Mouse (Mus musculus) urinary bladder, postnatal 36 days (tissue): ENCODE results near the gene Hbq1a.
A peak's percentile ranks its signal among the peaks of the same experiment; 100 is the strongest.
"Not testable (repeated sequence)": the region's sequence is repeated elsewhere in the genome, so short reads cannot be mapped to it uniquely, and the experiment has no call there.

Experiments
- DNase-seq, 2 experiments: peaks; one replicate each; pipeline ENCODE4 v3.0.0; 2022; ENCODE audit warnings: low spot score in 2 of 2, mixed read lengths in 1 of 2

Gene Hbq1a

DNA sequence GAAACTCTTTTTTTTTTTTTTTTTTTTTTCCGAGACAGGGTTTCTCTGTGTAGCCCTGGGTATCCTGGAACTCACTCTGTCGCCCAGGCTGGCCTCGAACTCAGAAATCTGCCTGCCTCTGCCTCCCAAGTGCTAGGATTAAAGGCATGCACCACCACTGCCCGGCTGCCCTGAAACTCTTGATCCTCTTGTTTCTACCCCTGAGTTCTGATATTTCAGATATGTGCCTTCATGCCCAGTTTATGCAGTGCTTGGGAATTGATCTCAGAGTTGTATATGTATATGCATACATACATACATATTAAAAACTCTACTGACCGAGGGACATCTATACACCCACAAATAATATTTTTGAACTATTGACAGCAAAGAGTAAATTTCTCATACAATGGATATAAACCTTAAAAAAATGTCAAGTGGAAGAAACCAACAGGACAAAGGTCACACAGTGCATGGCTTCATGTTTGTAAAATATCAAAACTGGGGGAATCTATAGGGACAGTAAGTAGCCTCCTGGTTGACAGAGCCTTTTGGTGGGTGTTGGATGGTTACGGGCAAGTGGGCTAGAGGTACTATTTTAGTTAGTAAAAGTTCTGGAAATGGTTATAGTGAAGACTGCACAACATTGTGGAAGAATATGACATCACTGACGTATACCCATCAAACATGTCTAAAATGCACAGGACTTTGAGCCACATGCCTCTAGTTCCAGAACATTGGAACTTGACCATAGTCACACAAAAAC is 14.7 kb upstream of the Hbq1a start:
- DNase-seq = no peak

DNA sequence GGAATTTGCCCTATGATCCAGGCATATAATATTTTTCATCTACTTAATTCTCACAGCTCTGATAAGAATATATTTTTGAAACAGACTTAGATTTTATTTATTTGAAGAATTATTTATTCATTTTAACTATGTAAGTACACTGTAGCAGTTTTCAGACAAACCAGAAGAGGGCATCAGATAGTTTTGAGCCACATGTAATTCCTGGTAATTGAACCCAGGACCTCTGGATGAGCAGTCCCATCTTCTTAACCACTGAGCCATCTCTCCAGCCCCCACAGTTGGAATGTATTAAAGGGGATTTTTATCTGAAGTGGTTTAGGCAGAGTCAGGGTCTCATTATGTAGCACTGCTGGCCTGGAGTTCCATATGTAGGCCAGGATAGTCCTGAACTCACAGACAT is 14.0 kb upstream of the Hbq1a start:
- DNase-seq = not testable (repeated sequence)

- DNase-seq = peak; percentile 63 to 73
Observed at GRCm38 (mm10) chr11:32286695-32287492, 13.0 kb upstream of the Hbq1a start, which contains the start of gene Hbq1b. Hbq1b (plus strand) TSS chr11:32286965.

DNA sequence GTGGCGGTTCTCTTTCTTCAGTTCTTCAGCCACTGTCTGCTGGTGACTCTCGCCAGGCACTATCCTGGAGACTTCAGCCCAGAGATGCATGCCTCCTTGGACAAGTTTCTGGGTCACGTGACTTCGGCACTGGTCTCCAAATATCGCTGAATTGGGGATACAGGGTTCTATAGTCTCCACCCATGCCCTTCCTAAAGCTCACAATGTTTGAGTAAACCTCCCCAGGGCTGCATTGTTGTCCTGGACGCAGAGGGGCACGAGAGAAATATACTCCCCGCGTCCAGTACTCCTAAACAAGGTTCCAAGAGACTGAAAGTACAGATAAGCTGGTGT is 12.4 kb upstream of the Hbq1a start:
- DNase-seq = no peak

- not testable (repeated sequence) for DNase-seq
Observed at GRCm38 (mm10) chr11:32292819-32293218, 7.0 kb upstream of the Hbq1a start.

DNA sequence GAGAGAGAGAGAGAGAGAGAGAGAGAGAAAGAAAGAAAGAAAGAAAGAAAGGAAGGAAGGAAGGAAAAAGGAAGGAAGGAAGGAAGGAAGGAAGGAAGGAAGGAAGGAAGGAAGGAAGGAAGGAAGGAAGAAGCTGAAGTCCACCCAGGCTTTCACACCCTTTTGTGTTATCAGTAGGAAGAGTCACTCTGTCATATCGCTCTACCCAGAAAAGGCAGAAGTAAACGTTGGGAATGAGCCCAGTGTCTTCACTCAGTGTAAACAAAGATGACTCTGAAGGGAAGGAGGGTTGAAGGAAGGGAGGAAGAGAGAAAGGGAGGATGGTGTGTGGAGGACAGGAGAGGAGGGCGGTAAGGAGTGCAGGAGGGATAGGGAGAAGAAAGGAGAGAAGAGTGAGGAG is 6.4 kb upstream of the Hbq1a start:
- DNase-seq = not testable (repeated sequence)

DNA sequence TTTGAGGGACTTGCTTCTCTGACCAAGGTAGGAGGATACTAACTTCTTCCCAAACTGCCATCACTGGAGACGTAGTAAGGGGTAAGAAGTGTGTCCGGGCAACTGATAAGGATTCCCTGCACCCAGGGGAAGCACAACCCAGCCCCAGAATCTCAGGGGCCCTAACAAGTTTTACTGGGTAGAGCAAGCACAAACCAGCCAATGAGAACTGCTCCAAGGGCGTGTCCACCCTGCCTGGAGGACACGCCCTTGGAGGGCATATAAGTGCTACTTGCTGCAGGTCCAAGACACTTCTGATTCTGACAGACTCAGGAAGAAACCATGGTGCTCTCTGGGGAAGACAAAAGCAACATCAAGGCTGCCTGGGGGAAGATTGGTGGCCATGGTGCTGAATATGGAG is 3.7 kb upstream of the Hbq1a start, which contains the start of gene Hba-a2:
Gene Hba-a2 (plus strand): TSS at position 287 of the 400 bp plus-strand sequence.
- DNase-seq = not testable (repeated sequence)

- not testable (repeated sequence) for DNase-seq
Observed at GRCm38 (mm10) chr11:32297417-32297816, 2.5 kb upstream of the Hbq1a start.

DNA sequence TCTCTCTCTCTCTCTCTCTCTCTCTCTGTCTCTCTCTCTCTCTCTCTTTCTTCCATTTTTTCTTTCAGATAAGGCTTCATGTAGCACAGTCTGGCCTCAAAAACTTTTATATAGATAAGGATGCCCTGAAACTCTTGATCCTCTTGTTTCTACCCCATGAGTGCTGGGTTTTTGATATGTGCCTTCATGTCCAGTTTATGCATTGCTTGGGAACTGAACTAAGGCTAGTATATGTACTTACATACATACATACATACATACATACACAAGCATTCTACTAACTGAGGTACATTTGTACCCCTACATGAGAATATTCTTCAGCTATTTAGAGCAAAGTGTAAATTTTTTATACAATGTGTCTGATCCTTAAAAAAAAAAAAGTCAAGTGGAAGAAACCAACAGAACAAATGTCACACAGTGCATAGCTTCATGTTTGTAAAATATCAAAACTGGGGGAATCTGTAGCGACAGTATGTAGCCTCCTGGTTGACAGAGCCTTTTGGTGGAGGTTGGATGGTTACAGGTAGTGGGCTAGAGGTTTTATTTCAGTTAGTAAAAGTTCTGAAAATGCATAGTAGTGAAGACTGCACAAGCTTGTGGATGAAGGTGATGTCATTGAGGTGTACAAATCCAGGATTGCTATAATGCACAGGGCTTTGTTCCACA is 1.9 kb upstream of the Hbq1a start:
- DNase-seq = no peak

- no peak for DNase-seq
Observed at GRCm38 (mm10) chr11:32298532-32298918, 1.3 kb upstream of the Hbq1a start.

DNA sequence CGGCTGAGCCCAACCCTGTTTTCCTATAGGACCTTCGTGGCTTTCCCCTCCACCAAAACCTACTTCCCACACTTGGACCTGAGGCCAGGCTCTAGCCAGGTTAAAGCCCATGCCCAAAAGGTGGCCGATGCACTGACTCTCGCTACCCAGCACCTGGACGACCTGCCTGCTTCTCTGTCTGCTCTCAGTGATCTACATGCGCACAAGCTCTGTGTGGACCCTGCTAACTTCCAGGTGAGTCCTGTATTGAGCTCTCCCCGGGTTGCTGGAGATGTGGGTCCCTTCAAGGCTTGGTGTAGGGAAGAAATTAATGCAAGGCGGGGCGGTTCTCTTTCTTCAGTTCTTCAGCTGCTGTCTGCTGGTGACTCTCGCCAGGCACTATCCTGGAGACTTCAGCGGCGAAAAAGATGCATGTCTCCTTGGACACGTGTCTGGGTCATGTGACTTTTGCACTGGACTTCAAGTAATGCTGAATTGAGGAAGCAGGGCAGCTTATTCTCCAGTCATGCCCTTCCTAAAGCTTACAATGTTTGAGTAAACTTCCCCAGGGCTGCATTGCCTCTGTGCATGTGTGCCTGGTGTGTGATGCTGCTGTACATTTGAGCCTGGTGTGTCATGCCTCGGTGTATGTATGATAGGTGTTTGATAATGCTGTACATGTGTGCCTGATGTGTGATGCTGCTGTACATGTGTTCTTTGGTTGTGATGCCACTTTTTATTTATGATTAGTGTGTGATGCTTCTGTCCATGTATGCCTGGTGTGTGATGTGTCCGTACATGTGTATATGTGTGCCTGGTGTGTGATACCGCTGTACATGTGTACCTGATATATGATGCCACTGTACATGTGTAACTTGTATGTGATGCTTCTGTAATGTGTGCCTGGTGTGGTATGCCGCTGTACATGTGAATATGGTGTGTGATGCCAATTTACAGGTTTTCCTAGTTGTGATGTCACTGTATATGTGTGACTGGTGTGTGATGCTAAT is 704 bp downstream of the Hbq1a start:
- DNase-seq = no peak

DNA sequence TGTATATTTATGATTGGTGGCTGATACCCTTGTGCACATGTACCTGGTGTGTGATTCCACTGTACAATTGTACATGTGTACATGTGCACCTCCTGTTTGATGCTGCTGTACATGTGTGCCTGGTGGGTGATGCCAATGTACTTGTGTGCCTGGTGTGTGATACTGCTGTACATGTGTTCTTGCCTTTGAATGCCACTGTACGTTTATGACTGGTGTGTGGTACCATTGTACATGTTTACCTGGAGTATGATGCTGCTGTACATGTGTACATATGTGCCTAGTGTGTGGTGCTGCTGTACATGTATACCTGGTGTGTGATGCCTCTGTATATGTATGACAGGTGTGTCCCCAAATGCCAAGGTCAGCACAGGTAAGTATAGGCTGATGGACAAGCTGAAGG is 1.6 kb downstream of the Hbq1a start:
- DNase-seq = no peak

DNA sequence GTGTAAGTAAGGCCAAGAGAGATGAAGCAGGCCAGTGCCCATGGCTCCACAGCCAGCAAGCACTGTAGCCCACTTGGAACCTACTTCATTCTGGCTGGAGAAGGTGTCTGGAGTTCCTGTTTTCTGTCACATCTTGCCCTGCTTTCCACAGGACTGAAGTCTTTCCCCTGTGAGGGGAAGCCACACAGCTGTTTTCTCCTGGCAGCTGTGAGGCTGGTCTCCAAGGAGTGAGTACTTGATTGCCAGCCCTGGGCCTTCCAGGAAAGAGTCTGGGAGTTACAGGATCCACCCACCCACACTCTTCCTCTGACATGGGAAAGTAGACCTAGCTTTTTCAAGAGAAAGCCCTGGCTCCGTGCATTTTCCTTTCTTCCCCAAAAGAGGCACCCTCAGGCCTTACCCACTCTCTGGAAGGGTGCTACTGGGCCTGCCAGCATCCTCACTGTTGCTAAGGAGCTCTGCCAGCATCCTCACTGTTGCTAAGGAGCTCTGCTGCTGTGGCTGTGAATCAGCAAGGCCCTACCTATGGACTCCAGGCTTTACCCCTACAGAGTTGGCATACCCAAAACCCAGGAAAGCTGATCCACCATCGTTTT is 3.1 kb downstream of the Hbq1a start:
- DNase-seq = no peak

- no peak for DNase-seq
Observed at GRCm38 (mm10) chr11:32303455-32303854, 3.6 kb downstream of the Hbq1a start.

DNA sequence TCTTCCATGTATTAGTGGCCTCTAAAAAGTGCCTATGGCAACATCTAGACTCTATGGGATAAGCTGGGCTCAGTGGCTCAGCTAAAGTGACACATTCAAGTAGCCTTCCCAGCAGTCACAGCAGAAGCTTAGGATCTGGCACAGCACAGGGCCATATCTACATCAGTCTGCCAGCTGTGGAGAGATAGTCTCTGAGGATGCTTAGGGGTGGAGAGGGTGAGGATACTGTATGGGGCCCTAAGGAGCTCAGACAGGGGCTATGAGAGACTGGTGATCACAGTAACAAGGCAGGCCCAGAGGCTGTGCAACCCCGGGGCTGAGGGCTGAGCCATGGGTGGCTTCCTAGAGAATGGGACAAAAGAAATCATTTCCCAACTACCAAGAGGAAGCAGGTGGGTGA is 7.1 kb downstream of the Hbq1a start:
- DNase-seq = no peak

GRCm38 (mm10) chr11:32309446-32309845 is 9.6 kb downstream of the Hbq1a start:
- DNase-seq = no peak

- DNase-seq = no peak
Observed at GRCm38 (mm10) chr11:32309928-32310327, 10.1 kb downstream of the Hbq1a start.

DNA sequence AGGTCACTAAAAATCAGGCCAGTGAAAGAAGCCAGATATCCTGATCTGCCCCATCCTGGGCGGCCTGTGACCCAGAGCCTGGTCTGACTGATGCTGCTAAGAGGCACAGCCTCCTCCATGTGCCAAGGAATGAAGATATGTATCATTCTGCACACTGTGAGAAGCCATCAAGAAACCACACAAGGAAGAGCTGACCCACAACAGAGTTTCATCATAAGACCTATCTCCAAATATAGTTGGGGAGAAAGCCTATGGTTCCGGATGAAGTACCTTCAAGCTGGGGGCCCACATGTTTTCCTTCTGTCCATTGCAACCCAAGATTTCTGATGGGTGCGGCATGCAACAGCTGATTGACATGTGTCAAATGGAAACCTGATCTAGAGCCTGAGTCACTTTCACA is 16.1 kb downstream of the Hbq1a start:
- DNase-seq = no peak

- DNase-seq = no peak
Observed at GRCm38 (mm10) chr11:32320507-32321195, 20.8 kb downstream of the Hbq1a start.

DNA sequence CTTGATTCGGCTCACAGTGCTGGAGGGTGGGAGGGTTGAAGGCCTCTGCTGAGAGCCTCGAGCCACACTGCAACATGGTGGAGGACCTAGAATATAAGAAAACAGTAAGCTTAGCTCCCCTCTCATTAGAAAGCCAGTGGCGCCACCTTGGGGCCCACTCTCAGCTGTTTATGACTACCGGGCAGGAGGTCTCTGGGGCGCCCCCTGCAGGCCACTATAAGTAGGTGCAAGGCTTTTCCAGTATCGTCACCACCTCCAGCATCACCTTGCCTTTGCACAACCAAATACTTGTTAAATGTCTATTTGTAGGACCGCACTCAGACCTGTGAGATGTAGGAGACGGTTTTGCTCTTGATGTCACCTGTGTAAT is 21.3 kb downstream of the Hbq1a start:
- peak in 1 of 2 experiments; percentile 50 for DNase-seq
